Mouse (Mus musculus): Measurements from ENCODE around the gene Mfsd8. TPM values are rescaled to one million over a fixed set of nuclear protein-coding genes. Genes with fewer than 3 reads are reported as not detected.

Mfsd8 gene
- polyA plus RNA-seq, 1 experiment from 2014 or later = 7.8 TPM

- ATAC-seq (ENCODE audit: borderline replicate concordance, extremely low read depth, low FRiP score, low TSS enrichment) = peak; percentile 99
- Histone ChIP-seq H3K4me1 (peaks cover 12% of the 10 kb centered on the region; the same call in 1 of the 2 replicates), H3K9me3 (no peaks in the 10 kb centered on the region), H3K9ac (peak within 1 kb of the TSS; percentile 83), H3K4me2 (peak within 1 kb of the TSS; percentile 82), H3K27me3 (no peaks in the 10 kb centered on the region), H3K27ac (peak within 1 kb of the TSS; percentile 77), H3K36me3 (peaks cover 4% of the 10 kb centered on the region; the same call in 1 of the 2 replicates), H3K4me3 (peak within 1 kb of the TSS; percentile 95)
- 2% methylated on average over 66 of the region's 66 CpGs for WGBS
These were observed 46.9 kb downstream of the Mfsd8 start, which contains the start of gene Plk4 for GRCm38 (mm10) chr3:40799530-40800372. Gene Plk4 (plus strand): TSS chr3:40800019.

GRCm38 (mm10) chr3:40798500-40798899 is 48.2 kb downstream of the Mfsd8 start:
- no peak overlapping the region for H3K4me2 ChIP-seq
- no peaks in the 10 kb centered on the region for H3K9me3 ChIP-seq
- H3K9ac ChIP-seq = no peak overlapping the region
- H3K4me1 ChIP-seq = peaks cover 12% of the 10 kb centered on the region; the same call in 1 of the 2 replicates
- H3K27me3 ChIP-seq = no peaks in the 10 kb centered on the region
- no peak overlapping the region for H3K27ac ChIP-seq
- 39% methylated on average over 7 of the region's 7 CpGs for WGBS
- H3K4me3 ChIP-seq = no peak overlapping the region
- peaks cover 4% of the 10 kb centered on the region; the same call in 1 of the 2 replicates for H3K36me3 ChIP-seq
- ATAC-seq (ENCODE audit: borderline replicate concordance, extremely low read depth, low FRiP score, low TSS enrichment) = no peak

GRCm38 (mm10) chr3:40798054-40798453 is 48.6 kb downstream of the Mfsd8 start:
- no peaks in the 10 kb centered on the region for H3K27me3 ChIP-seq
- ATAC-seq (ENCODE audit: borderline replicate concordance, extremely low read depth, low FRiP score, low TSS enrichment) = no peak
- WGBS = 61% methylated on average over 1 of the region's 1 CpGs

GRCm38 (mm10) chr3:40793783-40794182 is 52.9 kb downstream of the Mfsd8 start:
- Histone ChIP-seq H3K27ac (no peak overlapping the region), H3K36me3 (no peaks in the 10 kb centered on the region), H3K4me2 (no peak overlapping the region), H3K4me1 (no peaks in the 10 kb centered on the region), H3K9me3 (no peaks in the 10 kb centered on the region), H3K9ac (no peak overlapping the region), H3K4me3 (no peak overlapping the region), H3K27me3 (no peaks in the 10 kb centered on the region)
- no peak for ATAC-seq (ENCODE audit: borderline replicate concordance, extremely low read depth, low FRiP score, low TSS enrichment)
- WGBS = 64% methylated on average over 2 of the region's 2 CpGs

More at GRCm38 (mm10) chr3:40798054-40798453, 48.6 kb downstream of the Mfsd8 start:
- Histone ChIP-seq H3K4me1 (peaks cover 12% of the 10 kb centered on the region; the same call in 1 of the 2 replicates), H3K27ac (no peak overlapping the region), H3K36me3 (peaks cover 4% of the 10 kb centered on the region; the same call in 1 of the 2 replicates), H3K4me3 (no peak overlapping the region), H3K9ac (no peak overlapping the region), H3K9me3 (no peaks in the 10 kb centered on the region), H3K4me2 (no peak overlapping the region)

Other genes starting within 250 kb of the Mfsd8 start
- gene Slc25a31, start 138.0 kb downstream of the Mfsd8 start, polyA plus RNA-seq (2015; fragmentation: Nextera tagmentation; extraction: Ambion mirVana) = 0.11 and 0.26 TPM in 2 replicates
- gene Hspa4l, start 102.4 kb downstream of the Mfsd8 start, polyA plus RNA-seq (2015; fragmentation: Nextera tagmentation; extraction: Ambion mirVana) = 16.9 and 20.4 TPM in 2 replicates
- 71.9 and 72.9 TPM in 2 replicates for gene Plk4, start 46.9 kb downstream of the Mfsd8 start, polyA plus RNA-seq (2015; fragmentation: Nextera tagmentation; extraction: Ambion mirVana)
- 6.5 and 6.8 TPM in 2 replicates for gene Abhd18, start 84 bp upstream of the Mfsd8 start, polyA plus RNA-seq (2015; fragmentation: Nextera tagmentation; extraction: Ambion mirVana)
- gene 1700034I23Rik, start 55.7 kb upstream of the Mfsd8 start, polyA plus RNA-seq (2015; fragmentation: Nextera tagmentation; extraction: Ambion mirVana) = 0.10 and 0.28 TPM in 2 replicates
- gene Larp1b, start 102.9 kb upstream of the Mfsd8 start, polyA plus RNA-seq (2015; fragmentation: Nextera tagmentation; extraction: Ambion mirVana) = 3.4 and 3.6 TPM in 2 replicates
- gene Pgrmc2, start 236.2 kb upstream of the Mfsd8 start, polyA plus RNA-seq (2015; fragmentation: Nextera tagmentation; extraction: Ambion mirVana) = 31.1 and 33.9 TPM in 2 replicates